Mouse (Mus musculus) midbrain, embryonic 13.5 days (tissue): ENCODE measurements around the gene Tmem52b. TPM values are rescaled to one million over a fixed set of nuclear protein-coding genes. Genes with fewer than 3 reads are reported as not detected.
"Not testable (repeated sequence)": the region's sequence is repeated elsewhere in the genome, so short reads cannot be mapped to it uniquely, and the experiment has no call there.

ENCODE experiments used
- ATAC-seq: fragments of 200-750 bp; cut with Nextera tagmentation; 2 replicates; pipeline ENCODE4 v1.8.0; 2017; ENCODE audit warnings: mild to moderate bottlenecking, moderate TSS enrichment, moderate library complexity
- H3K27ac ChIP-seq: fragments of 300-500 bp; sonication (generic); 2 replicates; pipeline ENCODE4 v1.5.1; 2015; ENCODE audit warnings: inconsistent platforms, mild to moderate bottlenecking, moderate library complexity
- H3K27me3 ChIP-seq: fragments of 300-500 bp; sonication (generic); 2 replicates; pipeline ENCODE4 v1.6.1; 2015; ENCODE audit warnings: mild to moderate bottlenecking, inconsistent platforms
- H3K36me3 ChIP-seq: fragments of 300-500 bp; sonication (generic); 2 replicates; pipeline ENCODE4 v1.6.1; 2015; ENCODE audit warnings: mild to moderate bottlenecking, inconsistent platforms
- H3K4me1 ChIP-seq: fragments of 300-500 bp; sonication (generic); replicated peaks from 2 replicates; pipeline ENCODE4 v1.6.1; 2015; ENCODE audit warnings: inconsistent platforms
- H3K4me2 ChIP-seq: fragments of 300-500 bp; sonication (generic); replicated peaks from 2 replicates; pipeline ENCODE4 v1.6.1; 2015; ENCODE audit warnings: moderate library complexity, mild to moderate bottlenecking, inconsistent platforms
- H3K4me3 ChIP-seq: fragments of 300-500 bp; sonication (generic); replicated peaks from 2 replicates; pipeline ENCODE4 v1.5.1; 2015; ENCODE audit warnings: mild to moderate bottlenecking, inconsistent platforms
- H3K9ac ChIP-seq: fragments of 300-500 bp; sonication (generic); replicated peaks from 2 replicates; pipeline ENCODE4 v1.6.1; 2015; ENCODE audit warnings: mild to moderate bottlenecking, inconsistent platforms
- H3K9me3 ChIP-seq: fragments of 300-500 bp; sonication (generic); 2 replicates; pipeline ENCODE4 v1.6.1; 2016; ENCODE audit warnings: mild to moderate bottlenecking, inconsistent platforms
- WGBS: fragments of 180-500 bp; shearing (Covaris S2); methylation state at CpG from one replicate; pipeline ENCODE4 v1.1.7; 2015; 5-methylcytosine and 5-hydroxymethylcytosine counted together
- polyA plus RNA-seq: library from polyadenylated mRNA; unstranded; fragments of >200 nt; fragmentation: Nextera tagmentation; extraction: Ambion mirVana; gene quantifications from 2 replicates; pipeline ENCODE4 v1.2.1, GENCODE M21; 2015

Gene Tmem52b
- polyA plus RNA-seq, result not detected in 2 replicates

GRCm38 (mm10) chr6:129512367-129512766 is at the start of gene Tmem52b:
Gene Tmem52b, plus strand, starts transcription at chr6:129512555.
- WGBS, result 83% methylated on average over 3 of the region's 3 CpGs
- Histone ChIP-seq H3K36me3 (no peaks in the 10 kb centered on the region), H3K4me3 (no peak within 1 kb of the TSS), H3K9me3 (no peaks in the 10 kb centered on the region), H3K9ac (no peak within 1 kb of the TSS), H3K27me3 (no peaks in the 10 kb centered on the region), H3K4me2 (no peak within 1 kb of the TSS), H3K27ac (no peak within 1 kb of the TSS), H3K4me1 (no peaks in the 10 kb centered on the region)
- ATAC-seq, result no peak

- Histone ChIP-seq H3K27me3 (no peaks in the 10 kb centered on the region), H3K27ac (no peak overlapping the region), H3K9ac (no peak overlapping the region), H3K36me3 (no peaks in the 10 kb centered on the region), H3K9me3 (no peaks in the 10 kb centered on the region), H3K4me1 (no peaks in the 10 kb centered on the region), H3K4me3 (no peak overlapping the region), H3K4me2 (no peak overlapping the region)
- no peak for ATAC-seq
- 93% methylated on average over 6 of the region's 6 CpGs for WGBS
Observed at GRCm38 (mm10) chr6:129471386-129471785, 41.0 kb upstream of the Tmem52b start.

GRCm38 (mm10) chr6:129472627-129473026 is 39.7 kb upstream of the Tmem52b start:
- WGBS, result 85% methylated on average over 5 of the region's 5 CpGs
- no peaks in the 10 kb centered on the region for H3K4me1 ChIP-seq
- H3K9ac ChIP-seq, result no peak overlapping the region
- no peak for ATAC-seq
- H3K36me3 ChIP-seq, result no peaks in the 10 kb centered on the region
- H3K4me2 ChIP-seq, result no peak overlapping the region
- H3K9me3 ChIP-seq, result no peaks in the 10 kb centered on the region
- no peak overlapping the region for H3K27ac ChIP-seq
- H3K4me3 ChIP-seq, result no peak overlapping the region
- no peaks in the 10 kb centered on the region for H3K27me3 ChIP-seq

- ATAC-seq, result no peak
- Histone ChIP-seq H3K27me3 (no peaks in the 10 kb centered on the region), H3K36me3 (no peaks in the 10 kb centered on the region), H3K4me2 (no peak overlapping the region), H3K9ac (no peak overlapping the region), H3K9me3 (no peaks in the 10 kb centered on the region), H3K27ac (no peak overlapping the region), H3K4me3 (no peak overlapping the region), H3K4me1 (peaks cover 8% of the 10 kb centered on the region; the same call in 1 of the 2 replicates)
- 39% methylated on average over 13 of the region's 13 CpGs for WGBS
Observed at GRCm38 (mm10) chr6:129476404-129477126, 35.8 kb upstream of the Tmem52b start.

GRCm38 (mm10) chr6:129480089-129480958 is 32.0 kb upstream of the Tmem52b start:
- peak; percentile 86 for ATAC-seq
- no peak overlapping the region for H3K9ac ChIP-seq
- H3K4me3 ChIP-seq, result no peak overlapping the region
- H3K4me1 ChIP-seq, result peaks cover 8% of the 10 kb centered on the region; the same call in 1 of the 2 replicates
- WGBS, result 61% methylated on average over 8 of the region's 8 CpGs
- H3K27me3 ChIP-seq, result no peaks in the 10 kb centered on the region
- peak overlapping the region; percentile 61 for H3K27ac ChIP-seq
- no peaks in the 10 kb centered on the region for H3K36me3 ChIP-seq
- 0 out of 2 replicates have a peak overlapping the region, but pooled peaks have one; percentile 6 for H3K4me2 ChIP-seq
- H3K9me3 ChIP-seq, result no peaks in the 10 kb centered on the region

GRCm38 (mm10) chr6:129494924-129495323 is 17.4 kb upstream of the Tmem52b start:
- Histone ChIP-seq H3K27ac (no peak overlapping the region), H3K4me3 (no peak overlapping the region), H3K9me3 (no peaks in the 10 kb centered on the region), H3K9ac (no peak overlapping the region), H3K4me2 (no peak overlapping the region), H3K4me1 (no peaks in the 10 kb centered on the region), H3K27me3 (no peaks in the 10 kb centered on the region), H3K36me3 (no peaks in the 10 kb centered on the region)
- ATAC-seq, result no peak
- 81% methylated on average over 4 of the region's 4 CpGs for WGBS

GRCm38 (mm10) chr6:129497345-129498218 is 14.8 kb upstream of the Tmem52b start:
- Histone ChIP-seq H3K27me3 (no peaks in the 10 kb centered on the region), H3K9ac (no peak overlapping the region), H3K9me3 (no peaks in the 10 kb centered on the region), H3K4me2 (no peak overlapping the region), H3K27ac (no peak overlapping the region), H3K4me1 (no peaks in the 10 kb centered on the region), H3K4me3 (no peak overlapping the region), H3K36me3 (no peaks in the 10 kb centered on the region)
- WGBS, result 90% methylated on average over 3 of the region's 3 CpGs
- no peak for ATAC-seq

GRCm38 (mm10) chr6:129499516-129499915 is 12.8 kb upstream of the Tmem52b start:
- H3K36me3 ChIP-seq, ATAC-seq, H3K4me2 ChIP-seq, H3K4me3 ChIP-seq, H3K4me1 ChIP-seq, H3K27ac ChIP-seq, H3K9me3 ChIP-seq, H3K9ac ChIP-seq, H3K27me3 ChIP-seq: not testable (repeated sequence)
- 90% methylated on average over 1 of the region's 1 CpGs for WGBS

GRCm38 (mm10) chr6:129503471-129503870 is 8.9 kb upstream of the Tmem52b start:
- 84% methylated on average over 2 of the region's 2 CpGs for WGBS
- H3K9ac ChIP-seq, result no peak overlapping the region
- no peak overlapping the region for H3K4me3 ChIP-seq
- no peak overlapping the region for H3K27ac ChIP-seq
- H3K4me2 ChIP-seq, result no peak overlapping the region
- no peaks in the 10 kb centered on the region for H3K27me3 ChIP-seq
- ATAC-seq, result no peak
- H3K4me1 ChIP-seq, result no peaks in the 10 kb centered on the region
- H3K36me3 ChIP-seq, result no peaks in the 10 kb centered on the region
- no peaks in the 10 kb centered on the region; the same call in 1 of the 2 replicates for H3K9me3 ChIP-seq

GRCm38 (mm10) chr6:129507024-129507423 is 5.3 kb upstream of the Tmem52b start, which contains the start of gene Olr1:
Gene Olr1, minus strand, starts transcription at chr6:129507165.
- no peak within 1 kb of the TSS for H3K4me3 ChIP-seq
- H3K36me3 ChIP-seq, result no peaks in the 10 kb centered on the region
- no peaks in the 10 kb centered on the region for H3K27me3 ChIP-seq
- no peak within 1 kb of the TSS for H3K4me2 ChIP-seq
- no peaks in the 10 kb centered on the region; the same call in 1 of the 2 replicates for H3K9me3 ChIP-seq
- WGBS, result 89% methylated on average over 9 of the region's 9 CpGs
- H3K9ac ChIP-seq, result no peak within 1 kb of the TSS
- no peaks in the 10 kb centered on the region for H3K4me1 ChIP-seq
- ATAC-seq, result no peak
- H3K27ac ChIP-seq, result no peak within 1 kb of the TSS

GRCm38 (mm10) chr6:129510120-129510911 is 2.0 kb upstream of the Tmem52b start:
- no peak overlapping the region for H3K4me2 ChIP-seq
- H3K4me1 ChIP-seq, result no peaks in the 10 kb centered on the region
- 76% methylated on average over 6 of the region's 6 CpGs for WGBS
- H3K9ac ChIP-seq, result no peak overlapping the region
- H3K27ac ChIP-seq, result no peak overlapping the region
- no peak overlapping the region for H3K4me3 ChIP-seq
- H3K36me3 ChIP-seq, result no peaks in the 10 kb centered on the region
- no peak for ATAC-seq
- H3K27me3 ChIP-seq, result no peaks in the 10 kb centered on the region
- H3K9me3 ChIP-seq, result no peaks in the 10 kb centered on the region
